Mouse (Mus musculus): Measurements from ENCODE around the gene Lrig2. TPM values are rescaled to one million over a fixed set of nuclear protein-coding genes. Genes with fewer than 3 reads are reported as not detected.

Lrig2 gene
- 1 to 10 TPM; 5.6 to 6.1 (median 5.8) TPM for polyA plus RNA-seq (2017; shearing (Covaris generic))

GRCm38 (mm10) chr3:104511538-104512423 lies at the start of gene Lrig2:
TSS of gene Lrig2 (minus strand) at chr3:104511918.
- ATAC-seq, result peak; percentile 96

GRCm38 (mm10) chr3:104556624-104557023 lies 44.9 kb upstream of the Lrig2 start:
- ATAC-seq, result no peak

GRCm38 (mm10) chr3:104550594-104550993 lies 38.9 kb upstream of the Lrig2 start:
- ATAC-seq, result no peak

GRCm38 (mm10) chr3:104548367-104549087 lies 36.8 kb upstream of the Lrig2 start:
- no peak for ATAC-seq

GRCm38 (mm10) chr3:104543825-104544224 lies 32.1 kb upstream of the Lrig2 start:
- no peak for ATAC-seq

GRCm38 (mm10) chr3:104542065-104542429 lies 30.3 kb upstream of the Lrig2 start:
- no peak for ATAC-seq

GRCm38 (mm10) chr3:104541139-104542064 lies 29.7 kb upstream of the Lrig2 start:
- no peak for ATAC-seq

GRCm38 (mm10) chr3:104540480-104541138 lies 28.9 kb upstream of the Lrig2 start:
- ATAC-seq, result no peak

- ATAC-seq, result no peak
Measured at GRCm38 (mm10) chr3:104533223-104533622, 21.5 kb upstream of the Lrig2 start.

GRCm38 (mm10) chr3:104526115-104526882 lies 14.6 kb upstream of the Lrig2 start:
- no peak for ATAC-seq

GRCm38 (mm10) chr3:104525516-104525915 lies 13.8 kb upstream of the Lrig2 start:
- no peak for ATAC-seq

- no peak for ATAC-seq
Measured at GRCm38 (mm10) chr3:104525029-104525428, 13.3 kb upstream of the Lrig2 start.

- ATAC-seq, result no peak
Measured at GRCm38 (mm10) chr3:104523333-104523871, 11.7 kb upstream of the Lrig2 start.

GRCm38 (mm10) chr3:104521341-104521924 lies 9.7 kb upstream of the Lrig2 start:
- no peak for ATAC-seq

- no peak for ATAC-seq
Measured at GRCm38 (mm10) chr3:104520471-104520870, 8.8 kb upstream of the Lrig2 start.

- no peak for ATAC-seq
Measured at GRCm38 (mm10) chr3:104518931-104519330, 7.2 kb upstream of the Lrig2 start.

- no peak for ATAC-seq
Measured at GRCm38 (mm10) chr3:104518411-104518810, 6.7 kb upstream of the Lrig2 start.

- ATAC-seq, result no peak
Measured at GRCm38 (mm10) chr3:104517161-104517560, 5.4 kb upstream of the Lrig2 start.

- no peak for ATAC-seq
Measured at GRCm38 (mm10) chr3:104514510-104514909, 2.8 kb upstream of the Lrig2 start.

- ATAC-seq, result no peak
Measured at GRCm38 (mm10) chr3:104512424-104512748, 668 bp upstream of the Lrig2 start.

Data from inflammation-experienced regulatory T-cells, adult 6 months (primary cell).